ENCODE assay signal across 11 mouse cellular contexts in the genomic region with DNA sequence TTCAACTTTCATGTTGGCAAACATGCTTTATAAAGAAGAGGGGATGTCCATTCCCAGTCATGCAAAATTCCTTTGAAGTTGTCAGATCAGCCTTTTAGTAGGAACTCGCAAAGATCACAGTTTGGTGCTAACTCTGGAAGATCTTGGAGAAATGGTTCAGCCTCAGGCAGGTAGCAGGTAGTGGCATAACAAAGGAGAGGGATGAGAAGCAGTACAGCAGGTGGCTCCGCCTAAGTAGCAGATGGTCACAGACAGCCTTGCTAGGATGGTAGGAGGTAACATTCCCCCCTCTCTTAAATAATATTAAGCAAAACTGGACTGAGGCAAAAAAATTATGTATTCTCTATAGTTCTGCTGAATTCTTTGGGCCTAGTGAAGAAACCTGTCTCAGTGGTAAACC. TPM values are rescaled to one million over a fixed set of nuclear protein-coding genes. Genes with fewer than 3 reads are reported as not detected.
"Had no signal": no experiment of that assay in that cellular context is flagged by ENCODE, and none has a peak within 500 bp of the region (broad histone marks: within the 10 kb centered on the region; RNA-seq: fewer than 3 reads in every experiment).

No protein-coding gene starts in this region.

- DNase-seq: lung, adult 18-20 months; lung, embryonic 14.5 days; lung, postnatal 10 days; lung, postnatal 4 days; midbrain, embryonic 14.5 days; right cerebral cortex, postnatal 14 days; thymus, adult 2 months; thymus, postnatal 25 days; thymus, postnatal 4 days had no signal

RNA-seq across cellular contexts. Expression of gene Vmn2r71, which starts 20.8 kb away (rescaled TPM):
- total RNA-seq: megakaryocyte, adult 5-6 weeks; megakaryocyte-erythroid progenitor cell, adult 5-6 weeks had no signal

RNA-seq across cellular contexts. Expression of gene Vmn2r70, which starts 26.9 kb away (rescaled TPM):
- total RNA-seq: megakaryocyte-erythroid progenitor cell, adult 5-6 weeks had no signal
